Mouse (Mus musculus): ENCODE data around the gene Cfap70. TPM values are rescaled to one million over a fixed set of nuclear protein-coding genes. Genes with fewer than 3 reads are reported as not detected.

Gene Cfap70
- polyA plus RNA-seq, 1 experiment from 2014 or later, result 0.16 TPM

DNA sequence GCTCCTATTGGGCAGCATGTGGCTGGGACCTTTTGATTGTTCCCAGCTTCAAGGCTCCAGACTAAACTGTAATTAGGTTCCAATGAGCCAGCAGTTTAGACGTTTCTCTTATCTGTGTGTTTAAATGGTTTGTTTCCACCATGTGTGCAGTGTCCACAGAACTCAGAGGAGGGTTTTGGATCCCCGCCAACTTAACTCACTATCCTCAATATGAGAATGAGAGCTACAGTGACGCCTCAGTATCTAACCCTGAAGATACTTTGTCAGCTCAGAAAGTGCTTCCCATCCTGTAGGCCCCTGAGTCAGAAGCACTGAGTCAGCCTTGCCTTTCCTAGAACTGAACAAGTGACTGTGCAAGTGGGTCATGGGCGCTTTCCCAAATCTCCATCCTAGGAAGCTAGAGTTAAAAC lies 74.9 kb downstream of the Cfap70 start:
- Histone ChIP-seq H3K9me3 (ENCODE audit: control insufficient read depth, low read length) (no peaks in the 10 kb centered on the region), H3K4me2 (replicated peaks; ENCODE audit: low read depth) (no peak overlapping the region), H3K9ac (ENCODE audit: low read length) (no peak overlapping the region), H3K27ac (replicated peaks) (no peak overlapping the region), H3K4me3 (ENCODE audit: low read depth, low read length) (no peak overlapping the region), H3K4me1 (replicated peaks; ENCODE audit: control insufficient read depth, insufficient read depth) (no peaks in the 10 kb centered on the region), H3K36me3 (ENCODE audit: control insufficient read depth, insufficient read depth, low read length) (peaks cover 6% of the 10 kb centered on the region), H3K27me3 (ENCODE audit: control insufficient read depth, insufficient read depth, low read length) (no peaks in the 10 kb centered on the region)
- DNase-seq (ENCODE audit: low spot score) (no peak), ATAC-seq (ENCODE audit: low FRiP score, low TSS enrichment) (0 out of 2 replicates have a peak, but pooled peaks have one; percentile 3)
- WGBS, result 56% methylated on average over 4 of the region's 4 CpGs
- TF ChIP-seq CTCF (IDR thresholded peaks at IDR 0.05; ENCODE audit: low read depth) (no peak), EP300 (optimal IDR thresholded peaks at IDR 0.05) (no peak)

- Histone ChIP-seq H3K4me1 (replicated peaks; ENCODE audit: control insufficient read depth, insufficient read depth) (no peaks in the 10 kb centered on the region), H3K9me3 (ENCODE audit: control insufficient read depth, low read length) (no peaks in the 10 kb centered on the region), H3K4me3 (ENCODE audit: low read depth, low read length) (no peak overlapping the region), H3K4me2 (replicated peaks; ENCODE audit: low read depth) (no peak overlapping the region), H3K27ac (replicated peaks) (no peak overlapping the region), H3K27me3 (ENCODE audit: control insufficient read depth, insufficient read depth, low read length) (no peaks in the 10 kb centered on the region), H3K36me3 (ENCODE audit: control insufficient read depth, insufficient read depth, low read length) (peaks cover 9% of the 10 kb centered on the region), H3K9ac (ENCODE audit: low read length) (no peak overlapping the region)
- 79% methylated on average over 1 of the region's 1 CpGs for WGBS
- TF ChIP-seq CTCF (IDR thresholded peaks at IDR 0.05; ENCODE audit: low read depth) (no peak), EP300 (optimal IDR thresholded peaks at IDR 0.05) (no peak)
- DNase-seq (ENCODE audit: low spot score) (no peak), ATAC-seq (ENCODE audit: low FRiP score, low TSS enrichment) (no peak)
Measured at GRCm38 (mm10) chr14:20371854-20372253, 80.2 kb downstream of the Cfap70 start.

DNA sequence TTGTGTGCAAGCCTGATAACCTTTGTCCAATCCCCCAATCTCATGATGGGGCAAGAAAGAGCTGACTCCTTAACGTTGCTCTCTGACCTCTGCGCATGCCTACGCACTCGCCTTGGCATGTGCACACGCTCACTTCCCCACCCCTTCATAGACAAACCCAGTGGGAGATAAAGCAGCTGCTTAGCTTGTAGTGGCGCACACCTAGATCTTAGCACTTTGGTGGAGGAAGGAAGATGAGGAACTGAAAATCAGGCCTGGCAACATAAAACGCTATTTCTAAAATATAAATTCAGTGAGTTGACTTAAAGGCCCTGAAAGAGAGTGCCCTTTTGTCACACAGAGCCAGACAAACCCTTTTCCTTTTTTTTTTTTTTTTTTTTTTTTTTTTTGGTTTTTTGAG lies 81.2 kb downstream of the Cfap70 start:
- H3K9ac ChIP-seq (ENCODE audit: low read length), result no peak overlapping the region
- H3K27me3 ChIP-seq (ENCODE audit: control insufficient read depth, insufficient read depth, low read length), result no peaks in the 10 kb centered on the region
- peaks cover 5% of the 10 kb centered on the region; the same call in 1 of the 2 replicates for H3K36me3 ChIP-seq (ENCODE audit: control insufficient read depth, insufficient read depth, low read length)
- H3K4me3 ChIP-seq (ENCODE audit: low read depth, low read length), result no peak overlapping the region
- no peak for TF ChIP-seq EP300 (optimal IDR thresholded peaks at IDR 0.05)
- no peak for TF ChIP-seq CTCF (IDR thresholded peaks at IDR 0.05; ENCODE audit: low read depth)
- 68% methylated on average over 7 of the region's 7 CpGs for WGBS
- DNase-seq (ENCODE audit: low spot score) (no peak), ATAC-seq (ENCODE audit: low FRiP score, low TSS enrichment) (no peak)
- no peaks in the 10 kb centered on the region for H3K9me3 ChIP-seq (ENCODE audit: control insufficient read depth, low read length)
- H3K4me2 ChIP-seq (replicated peaks; ENCODE audit: low read depth), result no peak overlapping the region
- no peak overlapping the region for H3K27ac ChIP-seq (replicated peaks)
- no peaks in the 10 kb centered on the region for H3K4me1 ChIP-seq (replicated peaks; ENCODE audit: control insufficient read depth, insufficient read depth)

GRCm38 (mm10) chr14:20368271-20368670 lies 83.8 kb downstream of the Cfap70 start:
- H3K9me3 ChIP-seq (ENCODE audit: control insufficient read depth, low read length), result no peaks in the 10 kb centered on the region
- 95% methylated on average over 3 of the region's 3 CpGs for WGBS
- no peak overlapping the region for H3K4me2 ChIP-seq (replicated peaks; ENCODE audit: low read depth)
- no peaks in the 10 kb centered on the region for H3K4me1 ChIP-seq (replicated peaks; ENCODE audit: control insufficient read depth, insufficient read depth)
- peaks cover 10% of the 10 kb centered on the region; the same call in 1 of the 2 replicates for H3K36me3 ChIP-seq (ENCODE audit: control insufficient read depth, insufficient read depth, low read length)
- no peak overlapping the region for H3K9ac ChIP-seq (ENCODE audit: low read length)
- DNase-seq (ENCODE audit: low spot score) (no peak), ATAC-seq (ENCODE audit: low FRiP score, low TSS enrichment) (no peak)
- TF ChIP-seq EP300 (optimal IDR thresholded peaks at IDR 0.05) (no peak), CTCF (IDR thresholded peaks at IDR 0.05; ENCODE audit: low read depth) (peak; percentile 36)
- H3K27ac ChIP-seq (replicated peaks), result no peak overlapping the region
- no peak overlapping the region for H3K4me3 ChIP-seq (ENCODE audit: low read depth, low read length)
- H3K27me3 ChIP-seq (ENCODE audit: control insufficient read depth, insufficient read depth, low read length), result no peaks in the 10 kb centered on the region

GRCm38 (mm10) chr14:20363230-20363629 lies 88.8 kb downstream of the Cfap70 start:
- DNase-seq (ENCODE audit: low spot score), result no peak

GRCm38 (mm10) chr14:20347991-20348541 lies 104.0 kb downstream of the Cfap70 start, which contains the start of the genes Ecd and Fam149b:
Gene Ecd (minus strand): TSS chr14:20348121.
Gene Fam149b (plus strand): TSS chr14:20348162.
- Histone ChIP-seq H3K9ac (ENCODE audit: low read length) (peak within 1 kb of the TSS; percentile 93), H3K4me3 (ENCODE audit: low read depth, low read length) (peak within 1 kb of the TSS; percentile 83), H3K36me3 (ENCODE audit: control insufficient read depth, insufficient read depth, low read length) (no peaks in the 10 kb centered on the region; the same call in 1 of the 2 replicates), H3K27ac (replicated peaks) (peak within 1 kb of the TSS; percentile 96), H3K27me3 (ENCODE audit: control insufficient read depth, insufficient read depth, low read length) (no peaks in the 10 kb centered on the region), H3K4me1 (replicated peaks; ENCODE audit: control insufficient read depth, insufficient read depth) (0 out of 2 replicates have a peak, but pooled peaks cover 2% of the 10 kb centered on the region), H3K9me3 (ENCODE audit: control insufficient read depth, low read length) (no peaks in the 10 kb centered on the region), H3K4me2 (replicated peaks; ENCODE audit: low read depth) (peak within 1 kb of the TSS; percentile 75)
- ATAC-seq (ENCODE audit: low FRiP score, low TSS enrichment) (peak; percentile 99), DNase-seq (ENCODE audit: low spot score) (peak; percentile 93)
- TF ChIP-seq CTCF (IDR thresholded peaks at IDR 0.05; ENCODE audit: low read depth) (peak; percentile 71), EP300 (optimal IDR thresholded peaks at IDR 0.05) (no peak)
- WGBS, result under 1% methylated on average over 40 of the region's 42 CpGs

More at GRCm38 (mm10) chr14:20363230-20363629, 88.8 kb downstream of the Cfap70 start:
- Histone ChIP-seq H3K9ac (ENCODE audit: low read length) (no peak overlapping the region), H3K4me2 (replicated peaks; ENCODE audit: low read depth) (no peak overlapping the region), H3K36me3 (ENCODE audit: control insufficient read depth, insufficient read depth, low read length) (peaks cover 26% of the 10 kb centered on the region), H3K27me3 (ENCODE audit: control insufficient read depth, insufficient read depth, low read length) (no peaks in the 10 kb centered on the region), H3K9me3 (ENCODE audit: control insufficient read depth, low read length) (no peaks in the 10 kb centered on the region), H3K4me3 (ENCODE audit: low read depth, low read length) (no peak overlapping the region), H3K4me1 (replicated peaks; ENCODE audit: control insufficient read depth, insufficient read depth) (no peaks in the 10 kb centered on the region), H3K27ac (replicated peaks) (no peak overlapping the region)
- ATAC-seq (ENCODE audit: low FRiP score, low TSS enrichment), result no peak
- no peak for TF ChIP-seq CTCF (IDR thresholded peaks at IDR 0.05; ENCODE audit: low read depth)
- no peak for TF ChIP-seq EP300 (optimal IDR thresholded peaks at IDR 0.05)
- 92% methylated on average over 4 of the region's 4 CpGs for WGBS
